Mouse (Mus musculus) megakaryocyte-erythroid progenitor cell, adult 5-6 weeks (primary cell): ENCODE data around the gene Krt77. TPM values are rescaled to one million over a fixed set of nuclear protein-coding genes. Genes with fewer than 3 reads are reported as not detected.
A peak's percentile ranks its signal among the peaks of the same experiment; 100 is the strongest.

ENCODE experiments used
- ATAC-seq: replicated peaks from 2 replicates; pipeline ENCODE4 v1.8.0; 2016; ENCODE audit warnings: mild to moderate bottlenecking, inconsistent platforms; ENCODE audit not compliant: severe bottlenecking, poor library complexity, low FRiP score, low TSS enrichment
- total RNA-seq, 2 experiments: library from RNA; stranded (forward) in 1 of 2; stranded (reverse) in 1 of 2; fragments of 200-1000, 215-1000 nt in 1 of 2; fragments of >200 nt in 1 of 2; fragmentation: Nextera tagmentation in 1 of 2; gene quantifications; 2 replicates each; pipeline ENCODE4 v1.2.3; 2014 to 2017

Gene Krt77
- total RNA-seq (2014; fragmentation: Nextera tagmentation) (not detected in 2 replicates), total RNA-seq (2017) (not detected in 2 replicates)

DNA sequence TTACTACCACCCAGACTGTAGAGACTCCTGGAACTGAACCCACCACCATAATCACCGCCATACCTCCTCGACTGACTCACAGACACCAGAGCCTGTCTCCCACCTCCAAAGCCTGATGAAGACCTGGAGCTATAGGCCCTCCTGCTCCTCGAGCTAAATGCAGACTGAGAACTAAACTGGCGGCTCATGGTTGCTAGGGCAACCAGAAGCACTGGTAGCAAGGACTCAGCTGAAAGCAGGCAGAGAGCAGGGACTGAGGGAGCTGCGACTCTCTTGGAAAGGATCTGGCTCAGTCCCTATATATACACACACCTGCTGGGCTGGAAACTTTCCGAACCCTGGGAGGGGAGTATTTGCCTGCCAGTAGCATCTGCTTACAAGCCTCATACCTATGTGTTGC lies at the start of gene Krt77:
TSS of gene Krt77 (minus strand) at position 275 of the 400 bp plus-strand sequence.
- ATAC-seq, result no peak

DNA sequence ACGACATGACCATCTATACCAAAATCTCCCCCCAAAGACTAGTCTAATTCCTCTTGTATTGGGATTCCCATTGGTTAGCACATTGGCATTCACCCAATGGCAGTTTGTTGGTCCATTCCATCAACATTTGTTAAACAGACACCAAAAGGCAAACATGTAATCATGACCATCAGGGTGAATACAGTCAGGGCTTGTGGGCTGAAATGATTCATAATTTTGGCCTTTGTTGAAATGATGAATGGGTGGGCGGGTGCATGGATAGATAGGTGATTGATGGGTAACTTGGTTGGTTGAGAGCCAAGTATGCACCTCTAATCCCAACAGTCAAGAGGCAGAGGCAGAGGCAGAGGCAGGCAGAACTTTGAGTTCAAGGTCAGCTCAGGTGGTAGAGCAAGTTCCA lies 46.6 kb upstream of the Krt77 start:
- no peak for ATAC-seq

DNA sequence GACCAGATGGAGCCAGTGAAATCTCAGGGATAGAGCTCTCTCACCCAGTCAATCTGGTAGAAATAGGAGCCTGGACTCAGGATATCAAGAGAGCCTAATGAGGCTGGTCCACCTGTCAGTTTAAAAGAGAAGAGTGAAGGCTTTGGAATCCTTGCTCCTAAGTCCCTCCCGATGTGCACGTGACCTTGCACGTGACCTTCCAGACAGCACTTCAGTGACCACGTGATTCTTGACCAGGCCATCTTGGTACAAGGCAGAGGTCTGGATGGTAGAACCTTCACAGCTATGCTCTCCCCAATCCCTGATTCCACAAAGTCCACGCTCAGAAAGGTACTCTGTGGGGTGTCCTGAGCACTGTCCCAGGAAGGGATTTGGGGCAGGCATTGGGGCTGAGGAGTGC lies 35.3 kb upstream of the Krt77 start:
- ATAC-seq, result no peak

DNA sequence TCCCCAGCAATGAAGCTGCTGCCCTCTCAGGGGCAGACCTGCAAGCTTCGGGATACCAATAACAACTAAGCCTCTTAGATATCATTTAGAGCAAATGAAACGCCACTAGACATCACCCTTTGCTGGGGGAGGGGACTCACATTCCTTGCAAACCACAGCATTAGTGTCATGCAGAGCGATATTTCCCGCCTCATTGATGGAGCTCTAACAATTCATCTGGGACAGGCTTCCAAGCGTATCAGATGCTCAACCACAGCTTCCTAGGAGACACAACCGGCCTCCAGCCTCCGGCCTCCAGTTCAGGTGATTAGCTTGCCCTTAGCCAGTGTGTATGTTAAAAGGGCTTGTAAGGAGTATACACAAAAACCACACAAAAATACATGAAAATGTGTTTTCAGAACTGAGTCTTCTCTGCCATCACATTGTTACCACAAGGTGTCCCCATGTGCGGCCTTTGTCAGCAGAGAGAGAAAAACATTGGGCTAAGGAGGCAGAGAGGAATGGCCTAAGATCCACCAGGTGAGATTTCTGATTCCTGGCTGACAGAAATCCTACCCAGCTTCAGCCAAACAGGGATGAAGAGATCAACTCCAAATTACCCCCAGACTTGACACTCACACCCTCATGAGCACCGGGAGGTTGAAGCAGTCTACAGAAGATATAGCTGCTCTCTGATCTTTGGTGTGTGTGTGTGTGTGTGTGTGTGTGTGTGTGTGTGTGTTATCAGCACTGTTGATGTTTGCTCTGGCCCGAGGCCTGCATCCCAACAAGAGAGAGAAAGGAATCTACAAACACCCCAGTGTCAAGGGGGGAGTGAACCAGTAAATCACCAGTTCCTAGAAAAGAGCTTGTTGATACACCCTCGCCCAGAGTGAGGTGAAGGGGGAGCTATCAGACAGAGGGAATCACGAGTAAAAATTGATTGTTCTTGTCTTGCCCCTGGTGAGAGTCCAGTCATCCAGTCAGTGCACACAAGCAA lies 33.0 kb upstream of the Krt77 start:
- no peak for ATAC-seq

DNA sequence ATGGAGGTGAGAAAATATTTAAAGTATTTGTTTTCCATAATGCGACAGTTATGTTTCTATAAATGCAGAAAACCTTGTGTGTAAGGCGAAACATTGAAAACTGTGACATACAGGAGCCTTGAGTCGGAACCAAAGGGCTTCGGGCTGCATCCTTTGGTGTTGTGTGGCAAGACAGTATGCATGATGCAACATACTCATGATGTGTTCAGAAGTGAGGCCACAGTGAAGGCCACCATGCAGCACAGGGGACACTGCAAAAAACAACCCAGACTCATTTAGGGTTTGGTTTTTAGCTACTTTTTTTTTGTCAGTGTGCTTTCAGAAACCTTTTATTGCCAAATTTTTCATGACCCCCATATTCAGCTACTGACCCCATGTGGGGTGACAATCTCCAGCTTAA lies 25.7 kb upstream of the Krt77 start:
- ATAC-seq, result no peak

DNA sequence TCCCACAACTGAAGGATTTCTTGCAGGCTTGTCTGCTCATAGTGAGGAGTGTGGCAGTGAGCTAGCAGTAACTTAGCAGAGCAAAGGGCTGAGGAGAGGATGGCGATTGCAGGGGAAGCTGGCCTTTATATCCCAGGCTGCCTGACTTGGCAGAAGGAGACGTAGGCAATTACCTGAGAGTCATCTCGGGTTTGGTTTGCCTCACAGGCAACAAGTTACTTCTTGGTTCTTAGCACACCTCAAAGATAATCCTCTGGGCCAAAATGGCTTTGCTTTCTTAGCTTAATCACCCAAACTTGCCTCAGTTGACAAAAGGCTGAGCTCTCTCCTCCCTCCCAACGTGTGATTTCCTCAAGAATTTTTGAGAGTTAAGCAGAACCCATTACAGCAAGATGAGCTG lies 23.3 kb upstream of the Krt77 start, which contains the start of gene Krt76:
TSS of gene Krt76 (minus strand) at position 101 of the 400 bp plus-strand sequence.
- ATAC-seq, result no peak

DNA sequence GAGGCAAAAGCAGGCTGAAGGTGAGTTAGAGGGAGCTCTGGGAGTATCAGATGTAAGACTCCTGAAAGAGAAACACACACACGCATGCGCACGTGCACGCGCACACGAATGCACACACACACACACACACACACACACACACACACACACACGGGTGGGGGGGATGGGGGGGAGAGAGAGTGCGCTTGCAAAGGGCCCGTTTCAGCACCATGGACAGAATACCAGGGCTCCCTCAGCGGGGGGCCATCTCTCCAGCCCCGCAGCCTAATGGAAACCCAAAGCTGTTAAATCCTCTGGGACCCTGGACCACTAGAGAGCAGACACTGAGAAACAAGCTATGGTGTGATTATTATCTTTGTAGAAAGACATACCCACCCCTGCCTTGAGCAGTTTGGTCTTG lies 10.3 kb upstream of the Krt77 start:
- ATAC-seq, result no peak

DNA sequence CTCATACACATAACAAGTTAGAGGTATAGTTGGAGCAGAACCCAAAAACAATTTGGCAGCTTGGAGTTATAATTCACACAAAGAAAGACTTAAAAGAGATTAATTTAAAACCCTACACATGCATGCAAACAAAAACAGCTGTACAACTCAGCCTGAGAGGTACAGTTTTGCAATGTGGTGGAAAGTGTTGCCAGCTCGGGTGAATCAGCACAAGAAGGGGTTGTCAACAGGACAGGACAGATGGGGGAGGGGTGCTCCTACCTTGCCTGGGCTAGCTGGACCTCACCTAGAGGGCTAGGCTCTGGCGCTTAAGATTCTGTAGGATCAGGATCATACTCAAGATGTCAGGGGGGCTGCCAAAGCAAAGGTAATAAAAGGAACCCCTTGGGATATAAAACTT lies 8.5 kb upstream of the Krt77 start:
- ATAC-seq, result no peak

DNA sequence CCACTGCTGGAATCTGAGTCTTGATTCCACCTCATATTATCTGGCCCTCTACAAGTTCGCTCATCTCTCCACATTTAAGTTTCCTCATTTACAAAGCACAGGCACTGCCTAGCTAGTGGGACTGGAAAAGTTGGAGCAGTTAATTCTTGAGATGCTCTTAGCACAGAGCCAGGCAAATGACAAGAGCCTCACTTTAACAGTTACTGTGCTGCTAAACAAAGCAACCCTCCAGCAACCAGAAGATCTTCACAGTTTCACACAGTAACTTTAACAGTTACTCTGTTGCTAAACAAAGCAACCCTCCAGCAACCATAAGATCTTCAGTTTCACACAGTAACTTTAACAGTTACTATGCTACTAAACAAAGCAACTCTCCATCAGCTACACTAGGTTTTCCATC lies 4.9 kb upstream of the Krt77 start:
- no peak for ATAC-seq

DNA sequence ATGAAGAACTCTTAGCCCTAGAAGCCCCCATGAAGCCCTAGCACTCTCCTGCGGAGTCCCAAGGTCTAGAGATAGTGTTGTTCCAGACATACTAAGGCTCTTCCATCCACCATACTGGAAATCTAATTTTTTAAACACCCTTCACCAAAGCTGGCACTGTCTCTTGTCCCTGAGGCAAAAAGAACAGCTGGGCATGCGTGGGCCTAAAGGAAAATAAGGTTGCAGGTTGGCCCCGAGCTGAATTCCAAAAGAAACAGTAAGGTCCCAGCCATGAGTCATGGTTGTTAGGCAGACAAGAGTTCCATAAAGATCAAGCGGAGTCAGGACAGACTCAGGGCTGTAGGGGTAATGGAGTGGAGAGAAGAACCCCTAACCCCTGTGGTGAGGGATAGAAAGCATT lies 3.7 kb upstream of the Krt77 start:
- no peak for ATAC-seq

DNA sequence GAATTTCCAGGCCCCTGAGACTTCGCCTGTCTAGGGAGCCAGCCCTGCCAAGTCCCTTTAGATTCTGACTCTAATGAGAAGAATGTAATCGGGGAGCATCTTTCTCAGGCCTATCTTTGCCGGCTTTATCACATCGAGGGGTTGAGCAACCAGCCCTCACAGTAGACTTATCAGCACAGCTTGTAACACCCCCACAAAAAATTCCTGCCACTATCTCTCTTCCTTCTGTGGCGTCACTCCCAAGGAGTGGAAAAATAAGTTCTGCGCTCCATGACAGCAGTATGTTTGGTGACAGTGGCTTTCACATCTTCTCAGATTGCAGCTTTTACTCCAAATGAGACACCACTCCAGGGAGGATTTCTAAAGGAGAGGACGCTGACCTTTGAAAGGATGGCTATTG lies 2.8 kb downstream of the Krt77 start:
- no peak for ATAC-seq

DNA sequence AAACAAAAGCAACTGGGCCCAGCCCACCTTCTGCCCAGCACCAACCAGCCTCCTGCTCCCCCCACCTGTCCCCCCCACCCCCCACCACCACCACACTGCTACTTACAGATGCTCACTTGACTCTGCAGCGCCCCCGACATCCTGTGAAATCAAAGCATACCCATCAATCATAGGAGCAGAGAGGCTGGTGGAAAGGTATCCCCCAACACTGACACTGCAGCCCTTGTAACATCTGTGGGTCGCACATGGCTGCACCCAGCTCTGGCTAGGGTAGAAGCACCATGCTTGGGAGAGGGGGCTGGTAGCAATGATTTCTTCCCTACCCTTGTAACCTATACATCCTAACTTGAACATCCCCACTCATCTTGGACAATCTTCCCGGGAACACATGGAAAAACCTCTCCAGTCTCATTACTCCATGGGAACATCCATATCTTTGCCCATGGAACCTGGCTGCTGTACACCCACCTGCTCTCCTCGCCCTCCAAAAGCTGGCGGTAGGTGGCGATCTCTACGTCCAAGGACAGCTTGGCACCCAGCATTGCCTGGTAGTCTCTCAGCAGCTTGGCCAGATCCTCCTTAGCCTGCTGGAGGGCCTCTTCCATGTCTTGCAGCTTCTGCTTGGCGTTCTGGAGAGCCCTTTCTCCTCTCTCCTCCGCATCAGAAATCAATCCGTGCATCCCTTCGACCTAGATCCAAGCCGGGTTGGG lies 8.9 kb downstream of the Krt77 start:
- ATAC-seq, result no peak

DNA sequence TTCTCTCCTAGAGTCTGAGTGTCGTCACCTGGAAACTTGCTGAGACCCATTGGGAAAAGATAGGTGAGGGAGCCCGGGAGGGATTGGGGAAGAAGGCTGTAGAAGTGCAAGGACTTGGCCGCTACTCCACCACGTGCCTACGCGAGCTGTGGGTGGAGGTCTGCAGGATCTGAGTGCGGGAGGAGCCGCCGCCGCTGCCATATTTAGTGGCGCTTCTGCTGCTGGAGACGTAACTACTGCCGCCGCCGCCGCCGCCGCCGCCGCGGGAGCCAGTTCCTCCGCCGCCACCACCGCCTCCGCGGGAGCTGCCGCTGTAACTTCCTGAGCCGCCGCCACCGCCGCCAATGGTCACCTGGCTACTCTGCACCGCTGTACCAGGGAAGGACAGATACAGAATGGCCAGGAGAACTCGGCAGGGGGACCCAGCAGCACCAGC lies 9.8 kb downstream of the Krt77 start:
- ATAC-seq, result 0 out of 2 replicates have a peak, but pooled peaks have one; percentile 16

DNA sequence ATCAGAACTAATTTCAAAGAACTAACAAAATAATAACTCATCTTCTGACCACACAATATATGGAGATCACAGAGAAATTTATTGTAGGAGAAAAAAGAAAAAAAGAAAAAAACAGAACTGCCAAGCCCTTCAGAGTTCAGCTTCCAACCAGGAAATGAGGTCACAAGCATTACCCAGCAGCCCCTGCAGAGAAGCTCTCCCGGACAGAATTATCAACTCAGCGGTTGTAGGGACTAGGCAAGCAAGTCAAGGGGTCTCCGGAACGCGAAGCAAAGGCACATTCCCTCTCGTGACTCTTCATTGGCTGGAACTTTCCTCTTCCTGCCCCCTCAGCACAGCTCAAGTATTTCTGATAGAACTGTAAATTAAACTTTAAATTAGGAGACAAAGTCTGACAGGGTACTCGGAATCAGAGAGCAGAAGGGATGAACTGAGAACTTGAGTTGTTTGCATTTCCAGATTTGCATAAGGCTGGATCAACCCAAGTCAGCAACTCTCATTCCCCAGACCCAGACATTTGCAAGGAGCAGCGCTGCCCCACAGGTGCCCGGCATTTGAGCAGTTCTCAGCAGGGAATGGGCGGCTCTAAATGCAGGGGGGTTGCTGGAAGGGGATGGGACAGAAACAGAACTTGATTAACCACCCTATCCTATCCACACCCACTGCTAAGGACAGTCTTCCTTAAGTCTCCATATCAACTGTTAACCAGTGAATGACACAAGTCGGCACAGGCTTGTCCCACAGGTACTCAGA lies 10.7 kb downstream of the Krt77 start:
- no peak for ATAC-seq

DNA sequence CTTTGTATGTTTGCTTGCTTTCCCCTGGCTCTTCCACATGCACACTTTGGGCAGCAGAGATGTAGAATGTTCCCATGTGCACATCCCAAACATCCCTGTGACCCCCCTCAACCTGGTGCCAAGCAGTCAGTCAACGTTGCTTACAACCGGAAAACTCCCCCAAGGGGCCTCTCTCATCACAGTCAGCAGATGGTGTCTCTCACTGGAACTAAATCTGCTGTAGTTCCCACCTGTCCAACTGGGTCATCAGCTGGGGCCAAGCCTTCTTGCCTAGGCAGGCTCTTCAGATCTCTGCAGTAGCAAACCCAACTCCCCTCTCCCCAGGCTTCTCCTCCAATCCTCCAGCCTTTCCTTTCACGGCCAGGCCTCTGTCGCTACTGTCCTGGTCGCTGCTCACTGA lies 12.8 kb downstream of the Krt77 start:
- ATAC-seq, result no peak

DNA sequence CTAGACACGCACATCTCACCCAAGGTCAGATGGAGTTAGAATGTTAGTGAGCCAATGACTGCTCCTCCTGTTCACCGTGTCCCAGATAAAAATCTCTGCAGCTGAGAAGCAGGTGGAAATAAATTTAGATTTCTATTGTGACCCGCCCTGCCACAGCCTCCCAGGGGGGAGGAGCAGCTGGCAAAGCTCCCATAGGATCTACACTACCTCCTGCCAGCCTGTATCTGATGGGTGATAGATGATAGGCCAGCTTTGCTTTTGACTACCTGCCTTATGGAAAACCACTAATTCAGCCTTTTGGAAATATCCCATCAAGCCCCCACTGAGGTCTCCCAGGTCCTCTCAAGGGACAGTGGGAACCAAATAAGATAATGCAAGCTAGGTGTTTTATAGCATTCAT lies 13.8 kb downstream of the Krt77 start:
- no peak for ATAC-seq

DNA sequence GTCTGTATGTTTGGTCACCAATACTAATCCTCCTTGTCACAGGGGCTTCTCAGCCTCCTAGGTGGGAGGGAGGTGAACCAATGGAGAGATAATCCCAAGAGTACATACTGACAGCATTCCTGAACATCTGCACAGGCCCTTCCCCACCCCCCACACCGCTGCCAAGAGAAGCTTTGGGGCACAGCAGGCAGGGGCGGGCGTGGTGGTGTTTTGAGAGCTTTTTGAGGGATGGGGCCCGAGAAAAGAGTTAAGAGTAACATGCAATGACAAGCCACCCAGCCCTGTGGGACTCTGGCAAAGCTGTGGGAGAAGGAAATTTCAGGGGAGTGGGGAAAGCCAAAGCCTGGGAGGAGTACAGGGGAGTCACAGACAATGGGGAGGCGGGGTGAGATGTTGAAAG lies 15.2 kb downstream of the Krt77 start:
- no peak for ATAC-seq

DNA sequence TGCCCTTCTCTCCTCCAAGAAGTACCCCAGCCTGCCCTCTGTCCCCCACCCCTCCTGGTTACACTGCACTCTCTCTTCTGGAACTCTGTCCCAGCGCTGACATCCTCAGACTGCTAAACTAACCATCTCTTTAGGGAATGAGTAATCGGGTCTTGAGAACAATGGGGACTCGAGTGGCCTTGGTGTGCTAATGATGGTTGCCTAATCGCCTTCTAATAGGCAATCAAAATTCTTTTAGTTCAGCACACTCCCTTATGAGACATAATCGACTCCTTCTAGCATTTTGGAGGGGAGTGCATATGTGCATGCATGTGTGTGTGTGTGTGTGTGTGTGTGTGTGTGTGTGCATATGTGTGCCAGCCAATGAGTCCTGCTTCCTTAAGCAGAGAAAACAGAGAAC lies 16.9 kb downstream of the Krt77 start:
- no peak for ATAC-seq

DNA sequence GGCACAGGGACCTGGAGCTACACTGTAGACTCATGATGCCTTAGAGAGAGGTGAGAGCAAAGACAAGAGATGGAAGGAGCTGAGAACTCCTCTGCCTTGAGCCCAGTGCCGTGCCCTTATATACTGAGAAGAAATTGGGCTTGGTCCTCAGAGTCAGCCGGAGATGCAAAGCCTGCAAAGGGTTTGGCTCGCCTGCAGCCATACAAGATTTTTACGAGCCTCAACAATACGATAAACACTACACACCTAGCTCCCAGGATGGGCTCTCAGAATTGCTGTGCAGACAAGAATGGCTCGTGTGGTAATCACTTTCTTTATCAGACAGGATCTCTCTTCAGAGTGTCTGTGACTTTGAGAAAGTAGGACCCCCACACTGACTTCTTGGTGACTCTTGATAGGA lies 18.8 kb downstream of the Krt77 start, which contains the start of gene Krt1:
TSS of gene Krt1 (minus strand) at position 101 of the 400 bp plus-strand sequence.
- no peak for ATAC-seq

DNA sequence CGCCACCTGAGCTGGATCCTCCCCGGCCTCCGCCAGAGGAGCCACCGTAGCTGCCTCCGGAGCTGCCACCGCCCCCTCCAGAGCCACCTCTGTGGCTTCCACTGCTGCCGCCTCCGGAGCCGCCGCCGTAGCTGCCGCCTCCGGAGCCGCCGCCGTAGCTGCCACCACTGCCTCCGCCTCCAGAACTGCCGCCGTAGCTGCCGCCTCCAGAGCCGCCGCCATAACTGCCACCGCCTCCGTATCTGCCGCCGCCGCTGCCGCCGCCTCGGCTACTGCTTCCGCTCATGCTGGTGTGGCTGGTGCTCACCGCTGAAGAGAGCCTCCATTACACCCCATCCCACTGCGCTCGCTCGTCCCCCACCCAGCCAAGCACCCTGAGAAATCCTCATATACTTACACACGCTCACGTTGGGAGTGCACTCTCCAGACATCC lies 23.5 kb downstream of the Krt77 start:
- peak; percentile 60 for ATAC-seq
